Mouse (Mus musculus) urinary bladder, adult 18-20 months (tissue): ENCODE data around the gene Ccdc110.

Experiments
- DNase-seq, 2 experiments: peaks; one replicate each; pipeline ENCODE4 v3.0.0; 2022; ENCODE audit warnings: low spot score in 2 of 2, mixed read lengths in 2 of 2

Ccdc110 gene

DNA sequence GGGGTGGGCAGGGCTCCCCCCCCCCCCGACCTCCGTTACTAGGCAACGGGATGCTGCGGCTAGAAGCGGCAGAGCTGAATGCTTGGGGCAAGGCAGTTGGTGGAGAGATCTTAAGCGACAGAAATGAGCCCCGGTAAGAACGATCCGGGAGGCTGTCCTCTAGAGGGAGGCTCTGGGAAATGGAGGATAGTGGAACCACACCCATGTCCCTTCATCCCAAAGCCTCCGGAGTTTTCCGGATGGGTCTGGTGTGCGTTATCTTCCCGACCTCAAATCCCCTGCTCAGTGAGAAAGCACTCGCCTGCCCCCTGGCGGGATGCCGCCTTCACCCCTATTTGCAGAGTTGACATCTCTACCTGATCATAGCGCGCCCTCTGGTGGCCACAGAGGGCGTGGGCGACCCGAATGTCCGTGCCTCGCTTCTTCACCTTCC, at the start of gene Ccdc110:
TSS of gene Ccdc110 (plus strand) at position 38 of the 433 bp plus-strand sequence.
- DNase-seq: peak; percentile 90 to 97

GRCm38 (mm10) chr8:45885202-45885685, 49.2 kb upstream of the Ccdc110 start, which contains the start of gene Pdlim3:
Pdlim3 (plus strand) TSS chr8:45885461.
- peak; percentile 21 to 35 for DNase-seq

DNA sequence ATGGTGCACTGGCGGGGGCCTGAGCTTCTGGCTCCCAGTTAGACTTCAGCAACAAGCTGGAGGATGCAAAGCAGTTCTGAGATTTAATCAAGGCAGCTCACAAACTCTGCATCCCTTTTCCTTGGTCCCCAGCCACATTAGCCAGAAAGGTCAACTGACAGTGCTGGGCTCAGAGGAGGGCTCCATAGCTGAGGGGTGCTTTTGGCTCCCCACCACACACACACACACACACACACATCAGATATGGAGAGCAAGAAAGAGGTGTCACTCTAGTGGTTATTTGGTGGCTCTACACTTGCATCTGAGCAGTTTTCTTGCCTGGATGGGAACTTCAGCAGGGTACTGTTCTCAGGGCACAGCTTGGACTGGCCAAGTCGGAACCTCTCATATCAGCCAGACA, 48.6 kb upstream of the Ccdc110 start:
- no peak for DNase-seq

GRCm38 (mm10) chr8:45889737-45890136, 44.7 kb upstream of the Ccdc110 start:
- no peak for DNase-seq

- DNase-seq: no peak
Measured at GRCm38 (mm10) chr8:45896590-45896989, 37.8 kb upstream of the Ccdc110 start.

- DNase-seq: no peak
Measured at GRCm38 (mm10) chr8:45899783-45900182, 34.6 kb upstream of the Ccdc110 start.

DNA sequence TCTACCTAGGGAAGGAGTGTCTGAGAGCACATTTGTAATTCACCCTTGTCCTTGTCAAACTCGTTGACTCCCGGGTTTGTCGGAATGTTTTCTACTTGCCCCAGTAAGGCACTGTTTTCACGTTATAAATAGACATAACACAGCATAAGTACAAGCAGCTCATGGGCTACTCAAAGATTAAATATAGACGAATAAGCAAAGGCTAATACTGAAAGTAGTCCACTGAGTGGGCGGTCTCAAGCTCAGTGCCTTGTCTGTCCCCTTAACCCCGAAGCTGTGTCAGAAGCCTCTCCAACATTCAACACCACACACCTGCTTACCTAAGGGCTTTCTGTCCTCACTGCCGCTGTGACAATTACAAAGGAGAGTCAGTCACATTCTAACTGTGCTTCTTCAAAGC, 32.8 kb upstream of the Ccdc110 start:
- no peak for DNase-seq

DNA sequence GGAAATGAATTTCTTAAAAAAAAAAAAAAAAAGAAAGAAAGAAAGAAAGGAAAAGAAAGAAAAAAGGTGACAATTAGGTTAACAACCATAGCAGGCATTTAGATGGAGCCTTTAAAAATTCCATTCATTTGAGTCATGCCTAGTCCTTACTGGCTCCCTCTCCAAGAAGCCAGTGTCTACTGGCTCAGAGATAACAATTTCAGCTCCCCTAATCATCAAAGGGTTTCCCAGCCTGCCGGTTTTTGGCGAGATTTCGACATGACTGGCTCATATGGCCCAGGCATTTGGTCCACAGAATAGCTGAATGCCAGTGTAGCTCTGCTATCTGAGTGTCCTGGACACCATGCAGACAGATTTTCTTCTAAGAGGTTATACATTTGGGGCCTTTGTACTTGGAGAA, 30.8 kb upstream of the Ccdc110 start:
- no peak for DNase-seq

DNA sequence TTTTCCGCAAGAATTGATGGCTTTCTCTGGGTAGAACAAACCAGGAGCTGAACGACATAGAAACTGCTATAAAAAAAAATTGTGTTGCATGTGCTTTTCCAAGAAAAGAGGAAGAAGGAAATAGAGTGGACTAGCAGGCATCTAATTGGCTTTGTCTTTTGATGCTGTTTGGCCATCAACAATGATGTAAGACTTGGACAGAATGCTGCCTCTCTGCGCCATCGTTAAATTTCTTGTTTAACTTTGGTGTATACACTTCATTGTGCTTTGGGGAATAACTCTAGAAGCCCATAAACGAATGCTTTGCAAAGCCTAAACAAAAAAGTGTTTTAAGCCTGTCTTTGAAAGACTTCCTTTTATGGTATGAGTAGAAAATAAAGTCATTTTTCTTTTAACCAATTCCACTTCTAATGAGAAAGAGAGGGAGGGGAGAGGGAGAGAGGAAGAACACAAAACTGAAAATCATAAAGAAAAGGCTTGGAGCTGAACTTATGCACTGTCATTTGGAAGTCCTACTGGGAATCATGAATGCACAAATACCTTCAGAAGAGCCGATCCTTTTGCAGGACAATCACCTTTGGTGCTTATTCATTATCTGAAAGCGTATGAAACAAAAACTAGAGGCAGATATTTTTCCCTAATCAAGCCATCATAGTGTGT, 28.7 kb upstream of the Ccdc110 start:
- no peak for DNase-seq

- no peak for DNase-seq
Measured at GRCm38 (mm10) chr8:45906251-45906619, 28.2 kb upstream of the Ccdc110 start.

DNA sequence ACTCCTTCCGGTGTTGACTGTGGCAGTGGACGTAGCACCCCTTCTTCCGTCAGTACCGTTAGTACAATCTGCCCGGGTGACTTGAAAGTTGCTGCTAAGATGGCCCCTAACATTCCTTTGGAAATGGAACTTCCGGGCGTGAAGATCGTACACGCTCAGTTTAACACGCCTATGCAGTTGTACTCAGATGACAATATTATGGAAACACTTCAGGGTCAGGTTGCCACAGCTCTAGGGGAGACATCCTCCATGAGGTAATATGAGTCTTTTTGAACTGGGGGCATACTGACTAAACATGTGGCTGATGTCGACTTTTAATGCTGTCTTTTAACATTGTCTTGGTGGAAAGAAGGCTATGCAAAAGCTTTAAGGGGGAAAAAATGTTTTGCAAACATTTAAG, 20.7 kb upstream of the Ccdc110 start:
- no peak for DNase-seq

DNA sequence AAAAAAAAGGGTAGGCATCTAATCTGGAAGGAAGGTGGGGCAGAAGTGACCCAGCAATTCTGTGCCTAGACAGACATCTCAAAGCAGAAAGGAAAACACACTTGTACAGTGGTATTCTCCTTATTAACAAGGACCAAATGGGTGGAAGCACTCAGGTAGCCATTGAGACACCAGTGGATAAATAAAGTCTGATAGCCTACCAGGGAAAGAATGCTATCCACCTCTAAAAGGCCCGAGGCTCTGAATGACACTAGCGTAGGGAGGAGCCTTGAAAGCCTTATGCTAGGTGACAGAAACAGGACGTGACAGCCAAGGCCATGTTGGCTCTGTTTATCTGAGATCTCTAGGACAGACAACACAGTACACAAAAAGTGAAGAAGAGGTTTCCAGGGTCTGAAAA, 17.9 kb upstream of the Ccdc110 start:
- no peak for DNase-seq

DNA sequence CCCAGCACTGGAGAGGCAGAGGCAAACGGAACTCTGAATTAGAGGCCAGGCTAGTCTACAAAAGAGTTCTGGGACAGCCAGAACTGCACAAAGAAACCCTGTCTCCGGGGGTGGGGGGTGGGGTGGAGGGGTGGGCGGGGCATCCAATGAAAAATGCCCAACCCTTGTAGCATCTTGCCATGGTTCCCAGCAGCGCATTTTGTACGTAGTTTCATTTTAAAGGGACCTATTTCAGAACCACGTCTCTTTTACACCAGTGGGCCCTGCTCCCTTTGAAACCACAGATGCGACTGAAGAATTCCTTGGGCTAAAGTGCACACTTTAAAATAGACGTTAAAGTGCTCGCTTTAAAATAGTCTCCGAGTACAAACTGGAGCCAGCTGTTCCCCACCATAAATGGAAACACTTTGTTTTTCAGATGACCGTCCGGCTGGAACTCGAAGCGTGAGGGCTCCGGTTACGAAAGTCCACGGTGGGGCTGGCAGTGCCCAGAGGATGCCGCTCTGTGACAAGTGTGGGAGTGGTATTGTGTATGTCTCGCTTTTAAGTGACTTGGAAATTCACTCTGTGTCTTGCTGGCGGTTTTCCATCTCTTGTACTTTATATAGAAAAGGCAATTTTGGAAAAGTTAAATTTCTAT, 17.3 kb upstream of the Ccdc110 start:
- no peak for DNase-seq

GRCm38 (mm10) chr8:45918891-45919290, 15.5 kb upstream of the Ccdc110 start:
- DNase-seq: no peak

GRCm38 (mm10) chr8:45920392-45920791, 14.0 kb upstream of the Ccdc110 start:
- no peak for DNase-seq

GRCm38 (mm10) chr8:45922116-45922515, 12.3 kb upstream of the Ccdc110 start:
- DNase-seq: no peak

DNA sequence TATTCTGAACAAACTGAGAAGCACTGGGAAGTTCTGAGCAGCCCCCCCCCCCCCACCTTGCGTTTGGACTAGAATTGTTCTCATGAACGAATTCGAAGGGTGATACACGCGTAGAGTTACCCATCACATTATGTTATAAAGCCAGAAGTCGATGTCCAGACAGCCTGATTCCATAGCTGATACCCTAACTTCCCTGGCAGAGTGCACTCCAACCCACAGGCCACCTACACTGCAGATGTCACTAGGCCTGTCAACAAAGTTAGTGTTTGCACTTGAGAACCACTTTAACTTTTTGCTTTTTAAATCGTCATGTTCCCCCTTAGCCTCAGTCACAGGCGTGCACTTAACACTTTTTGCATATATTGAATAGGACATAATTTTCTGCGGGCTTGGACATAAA, 2.6 kb downstream of the Ccdc110 start:
- DNase-seq: no peak

- no peak for DNase-seq
Measured at GRCm38 (mm10) chr8:45946283-45946682, 11.9 kb downstream of the Ccdc110 start.

DNA sequence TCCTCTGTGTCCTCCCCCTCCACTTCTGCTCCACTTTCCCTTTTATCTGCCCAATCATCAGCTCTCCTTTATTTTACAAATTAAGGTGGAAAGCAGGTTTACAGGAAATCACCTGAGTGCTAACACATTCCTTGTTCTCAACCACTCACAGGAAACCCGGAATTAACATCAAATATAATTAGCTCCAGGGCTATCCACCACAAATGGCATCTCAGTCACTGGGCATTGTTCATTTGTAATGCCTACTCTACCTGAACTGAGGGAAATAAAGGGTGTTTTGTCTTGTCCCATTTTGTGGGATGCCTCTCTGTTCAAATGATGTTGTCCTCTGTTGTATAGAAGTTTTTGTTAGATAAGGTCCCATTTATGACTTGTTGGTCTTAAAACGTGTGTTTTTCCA, 16.2 kb downstream of the Ccdc110 start:
- no peak for DNase-seq

- DNase-seq: no peak
Measured at GRCm38 (mm10) chr8:45970894-45971293, 36.5 kb downstream of the Ccdc110 start.

- DNase-seq: no peak
Measured at GRCm38 (mm10) chr8:45973988-45974505, 39.6 kb downstream of the Ccdc110 start.

DNA sequence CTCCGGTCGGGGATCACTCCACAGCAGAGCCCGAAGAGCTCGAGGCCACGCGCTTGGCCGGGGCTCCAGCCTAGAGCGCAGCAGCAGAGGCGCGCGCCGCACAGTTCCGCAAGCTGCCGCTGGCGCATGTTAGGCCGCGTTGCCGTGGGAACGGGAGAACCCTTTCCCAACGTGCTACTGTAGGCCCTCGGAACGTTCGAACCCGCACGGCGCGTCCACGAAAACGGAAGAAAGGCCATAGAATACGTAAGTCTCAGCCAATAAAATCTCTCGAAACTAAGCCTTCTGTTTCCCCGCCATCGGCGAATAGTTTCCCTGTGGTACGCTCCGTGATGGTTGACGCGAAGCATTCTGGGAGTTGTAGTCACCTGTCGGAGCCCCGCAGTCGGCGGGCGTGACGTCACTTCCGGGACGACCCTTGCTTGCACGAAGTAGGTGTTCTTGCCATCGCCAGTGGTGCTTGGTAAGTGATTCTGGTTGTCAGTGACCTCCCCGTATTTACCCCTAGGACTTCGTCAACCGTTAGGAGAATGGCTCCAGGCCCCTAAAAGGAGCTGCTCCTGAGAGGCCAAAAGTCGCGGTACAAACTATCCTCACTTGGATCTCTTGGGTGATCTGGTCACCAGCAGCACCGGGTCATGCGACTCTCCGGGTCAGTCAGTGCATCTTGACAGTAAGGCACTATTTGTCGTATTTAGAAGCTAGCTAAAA, 40.9 kb downstream of the Ccdc110 start, which contains the start of the genes 1700029J07Rik and Ufsp2:
TSS of gene 1700029J07Rik (minus strand) at position 127 of the 711 bp plus-strand sequence.
TSS of gene Ufsp2 (plus strand) at position 403 of the 711 bp plus-strand sequence.
- DNase-seq: peak; percentile 91 to 94
